Mouse (Mus musculus): Measurements from ENCODE around the gene Ly86. TPM values are rescaled to one million over a fixed set of nuclear protein-coding genes. Genes with fewer than 3 reads are reported as not detected.
A peak's percentile ranks its signal among the peaks of the same experiment; 100 is the strongest.

Ly86 gene
- polyA plus RNA-seq, 1 experiment from 2014 or later = 15.6 TPM

GRCm38 (mm10) chr13:37433142-37433541 is 88.1 kb downstream of the Ly86 start:
- Histone ChIP-seq H3K9me3 (replicated peaks) (no peaks in the 10 kb centered on the region), H3K4me3 (replicated peaks) (no peak overlapping the region), H3K4me1 (replicated peaks) (peaks cover 19% of the 10 kb centered on the region), H3K36me3 (replicated peaks) (no peaks in the 10 kb centered on the region), H3K4me2 (no peak overlapping the region), H3K9ac (no peak overlapping the region), H3K27me3 (peaks cover 14% of the 10 kb centered on the region; the same call in 1 of the 2 replicates), H3K27ac (replicated peaks) (no peak overlapping the region)
- ATAC-seq (ENCODE audit: insufficient read depth) = no peak
- WGBS (ENCODE audit: insufficient replicate concordance) = 19% methylated on average over 3 of the region's 3 CpGs

GRCm38 (mm10) chr13:37433730-37434129 is 88.7 kb downstream of the Ly86 start:
- no peak overlapping the region for H3K4me3 ChIP-seq (replicated peaks)
- ATAC-seq (ENCODE audit: insufficient read depth) = no peak
- no peaks in the 10 kb centered on the region for H3K9me3 ChIP-seq (replicated peaks)
- no peak overlapping the region for H3K27ac ChIP-seq (replicated peaks)
- H3K9ac ChIP-seq = no peak overlapping the region
- peaks cover 14% of the 10 kb centered on the region; the same call in 1 of the 2 replicates for H3K27me3 ChIP-seq
- H3K4me1 ChIP-seq (replicated peaks) = peaks cover 19% of the 10 kb centered on the region
- no peak overlapping the region; the same call in 1 of the 2 replicates for H3K4me2 ChIP-seq
- no peaks in the 10 kb centered on the region for H3K36me3 ChIP-seq (replicated peaks)
- 5% methylated on average over 3 of the region's 3 CpGs for WGBS (ENCODE audit: insufficient replicate concordance)

- 1% methylated on average over 19 of the region's 19 CpGs for WGBS (ENCODE audit: insufficient replicate concordance)
- Histone ChIP-seq H3K27ac (replicated peaks) (no peak overlapping the region), H3K9ac (no peak overlapping the region)
Measured at GRCm38 (mm10) chr13:37434137-37434772, 89.2 kb downstream of the Ly86 start.

GRCm38 (mm10) chr13:37434841-37435240 is 89.8 kb downstream of the Ly86 start:
- no peaks in the 10 kb centered on the region for H3K36me3 ChIP-seq (replicated peaks)
- no peak overlapping the region for H3K9ac ChIP-seq
- H3K27ac ChIP-seq (replicated peaks) = no peak overlapping the region
- WGBS (ENCODE audit: insufficient replicate concordance) = 11% methylated on average over 9 of the region's 9 CpGs
- no peaks in the 10 kb centered on the region for H3K9me3 ChIP-seq (replicated peaks)
- peak overlapping the region; percentile 41; the same call in 1 of the 2 replicates for H3K4me3 ChIP-seq (replicated peaks)
- peaks cover 19% of the 10 kb centered on the region for H3K4me1 ChIP-seq (replicated peaks)
- no peak for ATAC-seq (ENCODE audit: insufficient read depth)
- H3K27me3 ChIP-seq = peaks cover 14% of the 10 kb centered on the region; the same call in 1 of the 2 replicates
- peak overlapping the region; percentile 61 for H3K4me2 ChIP-seq

More at GRCm38 (mm10) chr13:37434137-37434772, 89.2 kb downstream of the Ly86 start:
- peaks cover 14% of the 10 kb centered on the region; the same call in 1 of the 2 replicates for H3K27me3 ChIP-seq
- H3K36me3 ChIP-seq (replicated peaks) = no peaks in the 10 kb centered on the region
- peak overlapping the region; percentile 61 for H3K4me2 ChIP-seq
- H3K4me1 ChIP-seq (replicated peaks) = peaks cover 19% of the 10 kb centered on the region
- no peaks in the 10 kb centered on the region for H3K9me3 ChIP-seq (replicated peaks)
- ATAC-seq (ENCODE audit: insufficient read depth) = no peak
- peak overlapping the region; percentile 41 for H3K4me3 ChIP-seq (replicated peaks)

GRCm38 (mm10) chr13:37436267-37437013 is 91.4 kb downstream of the Ly86 start:
- H3K27ac ChIP-seq (replicated peaks) = no peak overlapping the region
- WGBS (ENCODE audit: insufficient replicate concordance) = 39% methylated on average over 18 of the region's 18 CpGs
- no peaks in the 10 kb centered on the region for H3K36me3 ChIP-seq (replicated peaks)
- H3K4me2 ChIP-seq = no peak overlapping the region
- peaks cover 14% of the 10 kb centered on the region; the same call in 1 of the 2 replicates for H3K27me3 ChIP-seq
- no peak overlapping the region for H3K9ac ChIP-seq
- no peak for ATAC-seq (ENCODE audit: insufficient read depth)
- H3K4me3 ChIP-seq (replicated peaks) = no peak overlapping the region
- no peaks in the 10 kb centered on the region for H3K9me3 ChIP-seq (replicated peaks)
- peaks cover 19% of the 10 kb centered on the region for H3K4me1 ChIP-seq (replicated peaks)

GRCm38 (mm10) chr13:37438788-37439187 is 93.8 kb downstream of the Ly86 start:
- Histone ChIP-seq H3K9me3 (replicated peaks) (no peaks in the 10 kb centered on the region), H3K4me2 (no peak overlapping the region), H3K4me1 (replicated peaks) (peaks cover 10% of the 10 kb centered on the region), H3K9ac (no peak overlapping the region), H3K27me3 (peaks cover 14% of the 10 kb centered on the region; the same call in 1 of the 2 replicates), H3K4me3 (replicated peaks) (no peak overlapping the region), H3K36me3 (replicated peaks) (no peaks in the 10 kb centered on the region), H3K27ac (replicated peaks) (no peak overlapping the region)
- WGBS (ENCODE audit: insufficient replicate concordance) = 81% methylated on average over 4 of the region's 4 CpGs
- no peak for ATAC-seq (ENCODE audit: insufficient read depth)

GRCm38 (mm10) chr13:37439477-37439876 is 94.5 kb downstream of the Ly86 start:
- H3K4me1 ChIP-seq (replicated peaks) = peaks cover 5% of the 10 kb centered on the region
- no peak overlapping the region for H3K9ac ChIP-seq
- no peak overlapping the region for H3K27ac ChIP-seq (replicated peaks)
- no peak for ATAC-seq (ENCODE audit: insufficient read depth)
- H3K36me3 ChIP-seq (replicated peaks) = no peaks in the 10 kb centered on the region
- no peak overlapping the region for H3K4me2 ChIP-seq
- 58% methylated on average over 7 of the region's 7 CpGs for WGBS (ENCODE audit: insufficient replicate concordance)
- peaks cover 13% of the 10 kb centered on the region; the same call in 1 of the 2 replicates for H3K27me3 ChIP-seq
- H3K4me3 ChIP-seq (replicated peaks) = no peak overlapping the region
- H3K9me3 ChIP-seq (replicated peaks) = no peaks in the 10 kb centered on the region

GRCm38 (mm10) chr13:37439941-37440340 is 94.9 kb downstream of the Ly86 start:
- no peak overlapping the region for H3K27ac ChIP-seq (replicated peaks)
- H3K4me2 ChIP-seq = no peak overlapping the region

GRCm38 (mm10) chr13:37440593-37441307 is 95.7 kb downstream of the Ly86 start:
- no peaks in the 10 kb centered on the region for H3K4me1 ChIP-seq (replicated peaks)
- H3K9me3 ChIP-seq (replicated peaks) = no peaks in the 10 kb centered on the region
- no peaks in the 10 kb centered on the region for H3K36me3 ChIP-seq (replicated peaks)
- H3K9ac ChIP-seq = no peak overlapping the region
- no peak overlapping the region for H3K4me2 ChIP-seq
- H3K4me3 ChIP-seq (replicated peaks) = no peak overlapping the region
- 22% methylated on average over 11 of the region's 11 CpGs for WGBS (ENCODE audit: insufficient replicate concordance)
- ATAC-seq (ENCODE audit: insufficient read depth) = no peak
- H3K27ac ChIP-seq (replicated peaks) = no peak overlapping the region
- peaks cover 4% of the 10 kb centered on the region; the same call in 1 of the 2 replicates for H3K27me3 ChIP-seq

More at GRCm38 (mm10) chr13:37439941-37440340, 94.9 kb downstream of the Ly86 start:
- Histone ChIP-seq H3K4me3 (replicated peaks) (no peak overlapping the region), H3K36me3 (replicated peaks) (no peaks in the 10 kb centered on the region), H3K27me3 (peaks cover 9% of the 10 kb centered on the region; the same call in 1 of the 2 replicates), H3K4me1 (replicated peaks) (peaks cover under 1% of the 10 kb centered on the region; the same call in 1 of the 2 replicates), H3K9me3 (replicated peaks) (no peaks in the 10 kb centered on the region), H3K9ac (no peak overlapping the region)
- 54% methylated on average over 8 of the region's 8 CpGs for WGBS (ENCODE audit: insufficient replicate concordance)
- ATAC-seq (ENCODE audit: insufficient read depth) = no peak

- no peak overlapping the region for H3K27ac ChIP-seq (replicated peaks)
- no peak overlapping the region for H3K4me2 ChIP-seq
- no peaks in the 10 kb centered on the region for H3K9me3 ChIP-seq (replicated peaks)
- H3K4me1 ChIP-seq (replicated peaks) = no peaks in the 10 kb centered on the region
- WGBS (ENCODE audit: insufficient replicate concordance) = 3% methylated on average over 4 of the region's 4 CpGs
- ATAC-seq (ENCODE audit: insufficient read depth) = no peak
- H3K4me3 ChIP-seq (replicated peaks) = no peak overlapping the region
- no peaks in the 10 kb centered on the region for H3K36me3 ChIP-seq (replicated peaks)
- H3K9ac ChIP-seq = no peak overlapping the region
- H3K27me3 ChIP-seq = no peaks in the 10 kb centered on the region
Measured at GRCm38 (mm10) chr13:37442058-37442457, 97.0 kb downstream of the Ly86 start.

GRCm38 (mm10) chr13:37442531-37442930 is 97.5 kb downstream of the Ly86 start:
- H3K4me2 ChIP-seq = no peak overlapping the region
- WGBS (ENCODE audit: insufficient replicate concordance) = 43% methylated on average over 7 of the region's 7 CpGs
- H3K4me3 ChIP-seq (replicated peaks) = no peak overlapping the region
- H3K27me3 ChIP-seq = no peaks in the 10 kb centered on the region
- H3K9ac ChIP-seq = no peak overlapping the region
- H3K27ac ChIP-seq (replicated peaks) = no peak overlapping the region
- no peak for ATAC-seq (ENCODE audit: insufficient read depth)
- no peaks in the 10 kb centered on the region for H3K9me3 ChIP-seq (replicated peaks)
- no peaks in the 10 kb centered on the region for H3K36me3 ChIP-seq (replicated peaks)
- no peaks in the 10 kb centered on the region for H3K4me1 ChIP-seq (replicated peaks)

Measured in liver, embryonic 15.5 days (tissue).